Comparison of ENCODE assay signal across 8 mouse cellular contexts in the genomic region with DNA sequence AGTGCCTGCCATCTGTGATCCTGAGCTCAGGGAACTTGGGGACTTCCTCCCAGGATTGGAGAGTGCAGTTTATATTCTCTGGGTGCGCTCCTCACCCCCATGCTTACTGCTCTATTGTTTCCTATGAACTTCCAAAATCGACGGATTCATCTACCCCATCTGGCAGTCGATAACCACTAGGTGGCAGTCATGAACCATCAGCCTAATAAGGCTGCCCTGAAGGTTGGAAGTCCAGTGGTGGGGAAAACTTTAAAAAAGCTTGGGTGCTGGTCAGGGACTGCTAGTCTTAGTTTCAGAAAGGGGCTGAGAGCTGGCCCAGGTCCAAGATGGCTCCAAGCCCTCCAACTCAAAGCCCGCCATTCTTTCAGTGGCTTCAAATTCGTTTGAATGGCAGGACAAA. TPM values are rescaled to one million over a fixed set of nuclear protein-coding genes. Genes with fewer than 3 reads are reported as not detected.
DNase-seq lines count a peak whose midpoint lies in the region; ATAC-seq lines count a peak whose summit lies in the region.

No protein-coding gene starts in this region.

- no peak overlapping the region for H3K9ac ChIP-seq in kidney, embryonic 16.5 days (replicated peaks; ENCODE audit: low read length)
- no peak overlapping the region for H3K9ac ChIP-seq in liver, embryonic 11.5 days (ENCODE audit: low read depth, low read length)
- no peak overlapping the region for H3K9ac ChIP-seq in neural tube, embryonic 11.5 days (ENCODE audit: low read length)

- H3K9me3 ChIP-seq in kidney, embryonic 16.5 days (ENCODE audit: low read length), result no peaks in the 10 kb centered on the region
- H3K9me3 ChIP-seq in liver, embryonic 11.5 days (ENCODE audit: control insufficient read depth, low read length), result no peaks in the 10 kb centered on the region
- no peaks in the 10 kb centered on the region for H3K9me3 ChIP-seq in neural tube, embryonic 11.5 days (ENCODE audit: control insufficient read depth, low read length)

- H3K27me3 ChIP-seq in kidney, embryonic 16.5 days (ENCODE audit: insufficient read depth, low read length), result 0 out of 2 replicates have a peak, but pooled peaks cover 3% of the 10 kb centered on the region
- H3K27me3 ChIP-seq in liver, embryonic 11.5 days (replicated peaks; ENCODE audit: control insufficient read depth, insufficient read depth, low read length), result no peaks in the 10 kb centered on the region
- H3K27me3 ChIP-seq in neural tube, embryonic 11.5 days (ENCODE audit: control insufficient read depth, insufficient read depth, low read length), result 0 out of 2 replicates have a peak, but pooled peaks cover 2% of the 10 kb centered on the region

- no peak overlapping the region for H3K4me2 ChIP-seq in kidney, embryonic 16.5 days (replicated peaks; ENCODE audit: low read depth, low read length)
- H3K4me2 ChIP-seq in liver, embryonic 11.5 days, result no peak overlapping the region
- H3K4me2 ChIP-seq in neural tube, embryonic 11.5 days (ENCODE audit: low read depth), result no peak overlapping the region

- peak; percentile 68 to 70 for DNase-seq in B cell, adult 2 months
- peak; percentile 82 for DNase-seq in MN1 (ENCODE audit: low spot score)
- DNase-seq in cerebellum, postnatal 10 days, result peak; percentile 90 to 94
- peak; percentile 32 to 54 for DNase-seq in frontal cortex, postnatal 25 days (ENCODE audit: low spot score in 2 of 2)
- DNase-seq in liver, embryonic 11.5 days (ENCODE audit: low spot score), result peak; percentile 44
- peak; percentile 74 for DNase-seq in neural tube, embryonic 11.5 days (ENCODE audit: low spot score)
- DNase-seq in thymus, postnatal 14 days, result peak; percentile 61

- H3K27ac ChIP-seq in kidney, embryonic 16.5 days (ENCODE audit: low read length), result no peak overlapping the region
- no peak overlapping the region for H3K27ac ChIP-seq in liver, embryonic 11.5 days (ENCODE audit: low read depth, low read length)
- H3K27ac ChIP-seq in neural tube, embryonic 11.5 days (ENCODE audit: low read depth, low read length), result no peak overlapping the region

- ATAC-seq in kidney, embryonic 16.5 days (ENCODE audit: low FRiP score, low TSS enrichment), result 0 out of 2 replicates have a peak, but pooled peaks have one; percentile 8
- no peak; the same call in 1 of the 2 replicates for ATAC-seq in liver, embryonic 11.5 days (replicated peaks; ENCODE audit: low FRiP score)
- ATAC-seq in neural tube, embryonic 11.5 days (ENCODE audit: insufficient read depth, low FRiP score, low TSS enrichment), result peak; percentile 55; the same call in 1 of the 2 replicates

- no peaks in the 10 kb centered on the region for H3K4me1 ChIP-seq in kidney, embryonic 16.5 days (ENCODE audit: insufficient read depth, low read length)
- H3K4me1 ChIP-seq in liver, embryonic 11.5 days (replicated peaks; ENCODE audit: control insufficient read depth, insufficient read depth, low read length), result no peaks in the 10 kb centered on the region
- H3K4me1 ChIP-seq in neural tube, embryonic 11.5 days (ENCODE audit: control insufficient read depth, insufficient read depth, low read length), result no peaks in the 10 kb centered on the region

- WGBS in kidney, embryonic 16.5 days, result 8% methylated on average over 6 of the region's 6 CpGs
- 10% methylated on average over 6 of the region's 6 CpGs for WGBS in liver, embryonic 11.5 days
- WGBS in neural tube, embryonic 11.5 days, result 11% methylated on average over 6 of the region's 6 CpGs

- no peaks in the 10 kb centered on the region for H3K36me3 ChIP-seq in kidney, embryonic 16.5 days (ENCODE audit: insufficient read depth, low read length)
- no peaks in the 10 kb centered on the region for H3K36me3 ChIP-seq in liver, embryonic 11.5 days (ENCODE audit: control insufficient read depth, insufficient read depth, low read length)
- no peaks in the 10 kb centered on the region for H3K36me3 ChIP-seq in neural tube, embryonic 11.5 days (ENCODE audit: control insufficient read depth, insufficient read depth, low read length)

- no peak overlapping the region for H3K4me3 ChIP-seq in kidney, embryonic 16.5 days (ENCODE audit: low read length)
- H3K4me3 ChIP-seq in liver, embryonic 11.5 days (ENCODE audit: low read depth, low read length), result no peak overlapping the region
- H3K4me3 ChIP-seq in neural tube, embryonic 11.5 days (ENCODE audit: low read depth, low read length), result no peak overlapping the region

RNA-seq across cellular contexts. Expression of a gene that starts 11.1 kb away (rescaled TPM):
- polyA plus RNA-seq in kidney, embryonic 16.5 days (2015; fragmentation: Nextera tagmentation; extraction: Ambion mirVana), result 3.0 TPM in 2 replicates
- 3.7 and 5.8 TPM in 2 replicates for polyA plus RNA-seq in liver, embryonic 11.5 days (2014; fragmentation: Nextera tagmentation; extraction: Ambion mirVana)
- polyA plus RNA-seq in neural tube, embryonic 11.5 days (2014; fragmentation: Nextera tagmentation; extraction: Ambion mirVana), result 0.45 and 0.49 TPM in 2 replicates

RNA-seq across cellular contexts. Expression of a gene that starts 28.6 kb away (rescaled TPM):
- 46.8 and 48.0 TPM in 2 replicates for polyA plus RNA-seq in kidney, embryonic 16.5 days (2015; fragmentation: Nextera tagmentation; extraction: Ambion mirVana)
- 50.8 and 55.3 TPM in 2 replicates for polyA plus RNA-seq in liver, embryonic 11.5 days (2014; fragmentation: Nextera tagmentation; extraction: Ambion mirVana)
- polyA plus RNA-seq in neural tube, embryonic 11.5 days (2014; fragmentation: Nextera tagmentation; extraction: Ambion mirVana), result 49.1 and 52.5 TPM in 2 replicates
